Mouse (Mus musculus) testis, adult 2 months (tissue): ENCODE results near the gene Ctf1. TPM values are rescaled to one million over a fixed set of nuclear protein-coding genes. Genes with fewer than 3 reads are reported as not detected.
"Not testable (repeated sequence)": the region's sequence is repeated elsewhere in the genome, so short reads cannot be mapped to it uniquely, and the experiment has no call there.

Experiments used
- H3K27ac ChIP-seq: fragments of 200-500 bp; 2 replicates; pipeline ENCODE4 v1.5.1; 2012; ENCODE audit warnings: low read depth, low read length; ENCODE audit not compliant: control insufficient read depth, insufficient read depth
- H3K27me3 ChIP-seq: fragments of 200-500 bp; 2 replicates; pipeline ENCODE4 v1.6.1; 2012; ENCODE audit warnings: mild to moderate bottlenecking, low read length, moderate library complexity; ENCODE audit not compliant: control insufficient read depth, insufficient read depth
- H3K36me3 ChIP-seq: fragments of 200-500 bp; 2 replicates; pipeline ENCODE4 v1.6.1; 2012; ENCODE audit warnings: mild to moderate bottlenecking, low read length; ENCODE audit not compliant: control insufficient read depth, insufficient read depth
- H3K4me1 ChIP-seq: fragments of 200-500 bp; 2 replicates; pipeline ENCODE4 v1.6.1; 2012; ENCODE audit warnings: low read length; ENCODE audit not compliant: control insufficient read depth, insufficient read depth
- H3K4me3 ChIP-seq: fragments of 200-500 bp; 2 replicates; pipeline ENCODE4 v1.5.1; 2012; ENCODE audit warnings: low read depth, mild to moderate bottlenecking, low read length, moderate library complexity, mixed read lengths; ENCODE audit not compliant: control insufficient read depth
- CTCF ChIP-seq: fragments of 200-500 bp; IDR thresholded peaks from 2 replicates; pipeline ENCODE4 v1.5.1; 2012; ENCODE audit warnings: low read depth, mild to moderate bottlenecking, inconsistent platforms, low read length, moderate library complexity; ENCODE audit not compliant: control insufficient read depth, insufficient read depth, insufficient replicate concordance
- POLR2A ChIP-seq: fragments of 200-500 bp; IDR thresholded peaks from 2 replicates; pipeline ENCODE4 v1.6.1; 2012; ENCODE audit warnings: low read depth, mild to moderate bottlenecking, inconsistent platforms, low read length, moderate library complexity; ENCODE audit not compliant: control insufficient read depth
- polyA plus RNA-seq: library from polyadenylated mRNA; depleted of rRNA; stranded (reverse); fragments of >200 nt; gene quantifications from 2 replicates; pipeline ENCODE4 v1.2.3, GENCODE M21; 2012

Gene Ctf1
- polyA plus RNA-seq, 1 experiment, result 4.7 TPM

- Histone ChIP-seq H3K4me1 (peaks cover 2% of the 10 kb centered on the region; the same call in 1 of the 2 replicates), H3K36me3 (no peaks in the 10 kb centered on the region), H3K27ac (no peak overlapping the region; the same call in 1 of the 2 replicates), H3K27me3 (no peaks in the 10 kb centered on the region), H3K4me3 (no peak overlapping the region)
- TF ChIP-seq POLR2A, result no peak
- TF ChIP-seq CTCF, result no peak
Observed at GRCm38 (mm10) chr7:127685304-127686018, 27.1 kb upstream of the Ctf1 start.

DNA sequence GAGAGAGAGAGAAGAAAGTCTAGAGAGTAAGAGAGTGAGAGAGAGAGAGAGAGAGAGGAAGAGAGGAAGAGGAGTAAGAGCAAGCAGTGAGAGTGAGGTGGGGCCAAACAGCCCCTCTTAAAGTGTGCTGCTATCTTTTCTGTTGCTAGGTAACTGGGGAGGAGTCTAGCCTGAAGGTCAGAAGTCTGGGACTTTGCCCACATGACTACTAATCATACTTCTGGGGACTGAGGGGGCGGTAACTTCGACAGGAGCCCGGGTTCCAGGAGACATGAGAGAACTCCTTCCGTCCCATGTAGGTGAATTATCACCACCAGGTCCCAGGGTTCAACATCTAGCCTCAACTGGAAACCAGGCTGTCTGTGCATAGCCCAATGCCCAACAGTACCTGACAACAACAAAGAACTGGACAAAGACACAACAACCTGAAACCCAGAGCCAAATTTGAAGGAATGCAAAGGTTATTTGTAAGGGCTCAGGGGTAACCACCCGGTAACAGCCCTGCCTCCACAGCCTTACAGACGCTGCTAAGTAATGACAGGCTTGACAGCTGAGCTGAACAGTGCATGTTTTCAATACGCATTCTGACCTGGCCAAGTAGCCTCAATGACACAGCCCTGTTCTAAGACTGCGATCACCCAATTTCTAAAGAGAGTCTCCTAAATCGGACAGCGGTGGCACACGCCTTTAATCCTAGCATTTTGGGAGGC, 25.6 kb upstream of the Ctf1 start:
- Histone ChIP-seq H3K36me3 (no peaks in the 10 kb centered on the region), H3K4me1 (peaks cover 7% of the 10 kb centered on the region), H3K4me3 (no peak overlapping the region), H3K27me3 (no peaks in the 10 kb centered on the region), H3K27ac (no peak overlapping the region)
- TF ChIP-seq CTCF, result no peak
- TF ChIP-seq POLR2A, result no peak

- Histone ChIP-seq H3K36me3 (no peaks in the 10 kb centered on the region), H3K27me3 (no peaks in the 10 kb centered on the region), H3K4me1 (peaks cover 7% of the 10 kb centered on the region), H3K27ac (no peak overlapping the region), H3K4me3 (no peak overlapping the region)
- TF ChIP-seq POLR2A, result no peak
Observed at GRCm38 (mm10) chr7:127688935-127689334, 23.6 kb upstream of the Ctf1 start.

GRCm38 (mm10) chr7:127689626-127690280, 22.8 kb upstream of the Ctf1 start:
- Histone ChIP-seq H3K27me3 (no peaks in the 10 kb centered on the region), H3K36me3 (no peaks in the 10 kb centered on the region), H3K4me1 (peaks cover 7% of the 10 kb centered on the region), H3K4me3 (peak overlapping the region; percentile 20; the same call in 1 of the 2 replicates), H3K27ac (no peak overlapping the region)
- TF ChIP-seq CTCF, result no peak
- no peak for TF ChIP-seq POLR2A

- peak overlapping the region; percentile 2; the same call in 1 of the 2 replicates for H3K4me3 ChIP-seq
- peak overlapping the region; percentile 62 for H3K27ac ChIP-seq
- no peaks in the 10 kb centered on the region for H3K36me3 ChIP-seq
- TF ChIP-seq CTCF (no peak), POLR2A (no peak)
- no peaks in the 10 kb centered on the region for H3K27me3 ChIP-seq
- peaks cover 7% of the 10 kb centered on the region for H3K4me1 ChIP-seq
Observed at GRCm38 (mm10) chr7:127691221-127691989, 21.1 kb upstream of the Ctf1 start.

DNA sequence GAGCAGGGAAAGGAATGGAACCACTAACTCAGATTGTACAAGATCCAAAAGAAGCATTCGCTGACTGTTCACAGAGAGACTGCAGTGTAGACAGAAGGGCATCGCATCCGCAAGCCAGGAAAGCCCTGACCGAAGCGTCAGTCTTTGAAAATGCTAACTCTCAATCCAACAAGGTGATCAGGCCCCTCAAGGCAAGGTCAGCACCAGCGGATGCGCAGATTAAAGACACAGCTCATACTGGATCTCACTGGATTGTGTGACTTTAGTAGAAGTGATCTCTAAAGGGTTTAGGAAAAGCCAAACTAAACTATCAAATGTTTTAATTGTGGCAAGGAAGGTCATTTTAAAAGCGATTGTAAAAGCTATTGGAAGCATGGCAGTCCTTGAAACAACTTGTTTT, 19.2 kb upstream of the Ctf1 start:
- no peaks in the 10 kb centered on the region for H3K27me3 ChIP-seq
- TF ChIP-seq POLR2A, result no peak
- TF ChIP-seq CTCF, result no peak
- H3K36me3 ChIP-seq, result no peaks in the 10 kb centered on the region
- H3K27ac ChIP-seq, result no peak overlapping the region
- no peak overlapping the region for H3K4me3 ChIP-seq
- H3K4me1 ChIP-seq, result peaks cover 7% of the 10 kb centered on the region

GRCm38 (mm10) chr7:127693730-127694129, 18.8 kb upstream of the Ctf1 start:
- H3K4me1 ChIP-seq, result not testable (repeated sequence)

More at GRCm38 (mm10) chr7:127693730-127694129, 18.8 kb upstream of the Ctf1 start:
- not testable (repeated sequence) for H3K36me3 ChIP-seq, H3K27me3 ChIP-seq, H3K4me3 ChIP-seq, H3K27ac ChIP-seq
